Mouse (Mus musculus) neural tube, embryonic 11.5 days (tissue): ENCODE results near the gene Adgrl3. TPM values are rescaled to one million over a fixed set of nuclear protein-coding genes. Genes with fewer than 3 reads are reported as not detected.

Experiments
- ATAC-seq: fragments of 200-750 bp; cut with Nextera tagmentation; 2 replicates; pipeline ENCODE4 v1.8.0; 2017; ENCODE audit warnings: moderate number of reproducible peaks, mild to moderate bottlenecking, moderate TSS enrichment, moderate library complexity; ENCODE audit not compliant: insufficient read depth, low FRiP score, low TSS enrichment
- DNase-seq: peaks from one replicate; pipeline ENCODE4 v3.0.0-alpha.2; 2015; ENCODE audit warnings: low spot score
- H3K27ac ChIP-seq: fragments of 300-500 bp; sonication (generic); 2 replicates; pipeline ENCODE4 v1.5.1; 2014; ENCODE audit warnings: low read depth, mild to moderate bottlenecking, low read length
- H3K27me3 ChIP-seq: fragments of 300-500 bp; sonication (generic); 2 replicates; pipeline ENCODE4 v1.6.1; 2014; ENCODE audit warnings: mild to moderate bottlenecking, low read length, mixed read lengths; ENCODE audit not compliant: control insufficient read depth, insufficient read depth
- H3K36me3 ChIP-seq: fragments of 300-500 bp; sonication (generic); 2 replicates; pipeline ENCODE4 v1.6.1; 2014; ENCODE audit warnings: mild to moderate bottlenecking, low read length, moderate library complexity, mixed read lengths; ENCODE audit not compliant: control insufficient read depth, insufficient read depth
- H3K4me1 ChIP-seq: fragments of 300-500 bp; sonication (generic); 2 replicates; pipeline ENCODE4 v1.6.1; 2014; ENCODE audit warnings: low read length, mixed read lengths; ENCODE audit not compliant: control insufficient read depth, insufficient read depth
- H3K4me2 ChIP-seq: fragments of 300-500 bp; sonication (generic); 2 replicates; pipeline ENCODE4 v1.6.1; 2014; ENCODE audit warnings: low read depth, mild to moderate bottlenecking, moderate library complexity
- H3K4me3 ChIP-seq: fragments of 300-500 bp; sonication (generic); 2 replicates; pipeline ENCODE4 v1.5.1; 2014; ENCODE audit warnings: low read depth, low read length
- H3K9ac ChIP-seq: fragments of 300-500 bp; sonication (generic); 2 replicates; pipeline ENCODE4 v1.6.1; 2014; ENCODE audit warnings: mild to moderate bottlenecking, low read length
- H3K9me3 ChIP-seq: fragments of 300-500 bp; sonication (generic); 2 replicates; pipeline ENCODE4 v1.6.1; 2016; ENCODE audit warnings: low read length; ENCODE audit not compliant: control insufficient read depth
- WGBS: fragments of 180-500 bp; shearing (Covaris S2); extraction: QIAGEN DNeasy Blood & Tissue Kit; methylation state at CpG from one replicate; pipeline ENCODE4 v1.1.7; 2014; 5-methylcytosine and 5-hydroxymethylcytosine counted together
- polyA plus RNA-seq: library from polyadenylated mRNA; unstranded; fragments of >200 nt; fragmentation: Nextera tagmentation; extraction: Ambion mirVana; gene quantifications from 2 replicates; pipeline ENCODE4 v1.2.1, GENCODE M21; 2014

The Adgrl3 gene
- polyA plus RNA-seq, 1 experiment from 2014 or later: 25.0 TPM

- Histone ChIP-seq H3K27ac (no peak overlapping the region), H3K4me1 (no peaks in the 10 kb centered on the region), H3K27me3 (no peaks in the 10 kb centered on the region), H3K9ac (no peak overlapping the region), H3K4me2 (no peak overlapping the region), H3K4me3 (no peak overlapping the region), H3K9me3 (no peaks in the 10 kb centered on the region), H3K36me3 (no peaks in the 10 kb centered on the region)
- 62% methylated on average over 9 of the region's 9 CpGs for WGBS
- DNase-seq (no peak), ATAC-seq (no peak)
These were observed 325.6 kb downstream of the Adgrl3 start for GRCm38 (mm10) chr5:81345436-81346131.

GRCm38 (mm10) chr5:81347571-81347970, 327.6 kb downstream of the Adgrl3 start:
- Histone ChIP-seq H3K36me3 (no peaks in the 10 kb centered on the region), H3K4me2 (no peak overlapping the region), H3K9me3 (no peaks in the 10 kb centered on the region), H3K4me3 (no peak overlapping the region), H3K9ac (no peak overlapping the region), H3K27ac (no peak overlapping the region), H3K4me1 (no peaks in the 10 kb centered on the region), H3K27me3 (no peaks in the 10 kb centered on the region)
- ATAC-seq: no peak
- DNase-seq: no peak
- 51% methylated on average over 4 of the region's 4 CpGs for WGBS

DNA sequence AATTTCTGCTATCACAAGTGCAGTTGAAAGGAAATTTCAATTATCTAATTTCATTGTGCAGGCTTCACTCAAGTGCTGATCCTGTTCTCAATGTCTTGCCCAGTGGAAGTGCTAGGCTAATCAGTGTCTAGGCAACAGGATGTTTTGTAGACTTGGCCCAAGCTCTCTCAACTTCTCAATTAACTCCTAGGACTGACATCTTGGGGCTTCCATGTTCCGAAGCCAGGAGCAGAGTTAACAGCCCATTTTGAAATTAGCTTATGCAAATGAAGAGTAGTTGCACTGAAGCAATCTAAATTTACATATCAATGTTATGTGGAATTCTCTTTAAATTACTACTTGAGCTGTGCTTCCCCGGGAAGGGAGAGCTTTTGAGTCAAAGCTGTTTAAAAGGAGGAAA, 339.6 kb downstream of the Adgrl3 start:
- H3K4me1 ChIP-seq: no peaks in the 10 kb centered on the region
- H3K9me3 ChIP-seq: no peaks in the 10 kb centered on the region
- 31% methylated on average over 2 of the region's 2 CpGs for WGBS
- H3K27me3 ChIP-seq: no peaks in the 10 kb centered on the region
- H3K9ac ChIP-seq: no peak overlapping the region
- no peak overlapping the region for H3K4me3 ChIP-seq
- DNase-seq (no peak), ATAC-seq (peak; percentile 27; the same call in 1 of the 2 replicates)
- no peaks in the 10 kb centered on the region for H3K36me3 ChIP-seq
- no peak overlapping the region for H3K4me2 ChIP-seq
- no peak overlapping the region for H3K27ac ChIP-seq

GRCm38 (mm10) chr5:81364198-81364643, 344.3 kb downstream of the Adgrl3 start:
- WGBS: 79% methylated on average over 8 of the region's 8 CpGs
- Histone ChIP-seq H3K4me3 (no peak overlapping the region), H3K27me3 (no peaks in the 10 kb centered on the region), H3K4me2 (no peak overlapping the region), H3K9ac (no peak overlapping the region), H3K4me1 (no peaks in the 10 kb centered on the region), H3K36me3 (no peaks in the 10 kb centered on the region), H3K9me3 (no peaks in the 10 kb centered on the region), H3K27ac (no peak overlapping the region)
- no peak for ATAC-seq
- peak; percentile 14 for DNase-seq

DNA sequence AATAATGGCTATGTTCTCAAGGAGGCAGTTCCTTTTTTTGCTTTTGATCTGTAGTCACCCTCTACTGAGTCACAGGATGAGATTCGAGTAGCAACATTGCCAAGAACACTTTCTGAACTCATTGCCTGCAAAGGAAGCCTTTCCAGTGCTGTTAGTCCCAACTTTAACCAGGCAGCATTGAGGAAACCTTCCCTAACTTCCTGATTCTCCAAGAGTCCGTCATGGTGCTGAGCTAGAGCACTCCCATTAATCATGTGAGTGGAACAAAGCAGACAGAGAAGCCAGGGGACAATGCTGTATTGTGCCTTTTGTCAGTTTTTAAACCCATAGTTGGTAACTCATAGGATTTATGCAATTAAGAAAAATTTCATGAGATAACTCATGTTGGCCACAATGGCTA, 345.3 kb downstream of the Adgrl3 start:
- Histone ChIP-seq H3K36me3 (no peaks in the 10 kb centered on the region), H3K4me1 (no peaks in the 10 kb centered on the region), H3K27ac (no peak overlapping the region), H3K4me2 (no peak overlapping the region), H3K9ac (no peak overlapping the region), H3K9me3 (no peaks in the 10 kb centered on the region), H3K4me3 (no peak overlapping the region), H3K27me3 (no peaks in the 10 kb centered on the region)
- DNase-seq (no peak), ATAC-seq (no peak)
- 38% methylated on average over 2 of the region's 2 CpGs for WGBS

DNA sequence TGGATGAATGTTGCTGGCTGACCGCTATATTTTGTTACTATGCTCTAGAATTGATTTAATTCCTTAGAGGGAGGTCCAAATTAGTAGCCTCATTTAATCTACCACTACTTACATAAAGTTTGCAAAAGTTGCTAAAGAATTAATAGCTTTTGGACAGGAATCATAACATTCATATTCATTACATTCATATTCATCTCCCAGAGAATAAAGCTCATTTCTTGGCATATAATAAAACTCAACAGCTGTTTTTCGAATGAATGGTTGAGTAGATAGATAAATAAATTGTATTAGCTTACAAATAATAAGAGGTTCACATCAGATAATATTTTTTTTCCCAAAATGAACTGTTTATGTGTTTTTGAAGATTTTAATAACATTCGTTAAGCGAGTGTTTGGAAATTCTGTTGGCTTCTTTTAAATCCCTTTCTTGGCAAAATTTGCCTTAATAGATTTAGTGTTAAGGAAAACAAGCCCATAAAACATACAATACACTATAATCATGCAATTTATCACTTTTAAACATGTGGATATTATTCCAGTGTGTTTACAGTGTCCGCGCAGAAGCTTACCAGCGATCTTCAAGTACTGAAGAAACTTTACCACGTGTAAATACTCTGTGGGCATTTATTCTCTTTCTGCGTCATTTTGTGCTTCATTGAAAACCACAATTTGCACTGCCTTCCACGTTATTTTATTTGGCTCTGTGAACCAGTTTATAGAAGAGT, 350.4 kb downstream of the Adgrl3 start:
- no peak overlapping the region for H3K9ac ChIP-seq
- no peaks in the 10 kb centered on the region for H3K27me3 ChIP-seq
- no peak overlapping the region for H3K4me2 ChIP-seq
- H3K4me3 ChIP-seq: no peak overlapping the region
- no peaks in the 10 kb centered on the region for H3K4me1 ChIP-seq
- H3K27ac ChIP-seq: no peak overlapping the region
- no peak for DNase-seq
- ATAC-seq: no peak
- H3K36me3 ChIP-seq: no peaks in the 10 kb centered on the region
- WGBS: 88% methylated on average over 10 of the region's 10 CpGs
- no peaks in the 10 kb centered on the region for H3K9me3 ChIP-seq

DNA sequence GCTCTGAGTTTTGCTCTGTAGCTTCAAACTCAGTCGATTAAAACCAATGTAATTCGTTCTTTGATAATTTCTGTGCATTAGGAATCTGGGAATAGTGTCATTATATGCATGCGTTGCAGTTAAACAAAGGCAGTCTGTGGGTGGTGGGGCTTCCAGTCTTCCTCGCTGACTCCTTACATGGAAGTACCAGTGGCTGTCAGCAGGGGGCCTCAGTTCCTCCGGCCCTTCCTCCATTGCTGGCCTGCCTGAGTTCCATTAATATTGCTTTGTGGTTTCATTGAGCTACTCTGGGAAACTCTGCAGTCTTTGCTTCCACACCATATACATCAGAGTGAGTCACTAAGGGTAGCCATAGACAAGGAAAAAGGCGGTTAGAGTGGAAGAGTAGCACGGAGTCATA, 356.1 kb downstream of the Adgrl3 start:
- 89% methylated on average over 7 of the region's 7 CpGs for WGBS
- no peaks in the 10 kb centered on the region for H3K27me3 ChIP-seq
- H3K4me3 ChIP-seq: no peak overlapping the region
- H3K4me2 ChIP-seq: no peak overlapping the region
- ATAC-seq (no peak), DNase-seq (no peak)
- H3K9ac ChIP-seq: no peak overlapping the region
- H3K9me3 ChIP-seq: no peaks in the 10 kb centered on the region
- H3K4me1 ChIP-seq: no peaks in the 10 kb centered on the region
- H3K27ac ChIP-seq: no peak overlapping the region
- no peaks in the 10 kb centered on the region for H3K36me3 ChIP-seq

DNA sequence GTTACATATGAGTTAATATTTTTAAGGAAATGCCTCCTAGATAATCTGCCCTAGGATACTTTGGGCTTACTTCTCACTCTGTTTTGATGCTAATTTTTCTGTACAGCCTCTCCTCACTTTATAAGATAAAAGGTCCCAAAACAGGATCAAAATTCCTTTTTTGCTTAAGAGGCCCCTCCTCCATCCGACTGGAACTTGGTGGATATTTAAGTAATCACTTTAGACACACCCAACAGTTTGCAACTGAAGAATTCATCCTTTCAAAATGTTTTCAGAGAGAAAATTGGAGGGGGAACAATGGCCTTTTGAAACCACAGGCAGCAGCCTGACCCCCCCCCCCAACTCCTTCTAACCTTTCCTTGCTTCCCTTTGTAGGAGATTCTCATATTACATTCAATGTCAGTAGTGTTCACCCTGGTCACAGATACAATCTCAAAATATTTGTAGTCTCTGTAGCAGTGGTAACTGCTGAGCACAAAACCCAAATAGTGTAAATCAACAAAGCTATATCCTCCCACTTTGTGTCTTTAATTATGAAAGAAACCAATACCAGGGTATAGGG, 385.7 kb downstream of the Adgrl3 start:
- WGBS: 40% methylated on average over 1 of the region's 1 CpGs

GRCm38 (mm10) chr5:81417326-81417725, 397.4 kb downstream of the Adgrl3 start:
- Histone ChIP-seq H3K9me3 (no peaks in the 10 kb centered on the region), H3K27ac (no peak overlapping the region), H3K4me3 (no peak overlapping the region), H3K9ac (no peak overlapping the region), H3K4me2 (no peak overlapping the region), H3K27me3 (no peaks in the 10 kb centered on the region), H3K4me1 (no peaks in the 10 kb centered on the region), H3K36me3 (no peaks in the 10 kb centered on the region)
- no peak for DNase-seq
- 61% methylated on average over 3 of the region's 3 CpGs for WGBS
- no peak for ATAC-seq

More for the DNA sequence above, 385.7 kb downstream of the Adgrl3 start:
- Histone ChIP-seq H3K27ac (no peak overlapping the region), H3K9me3 (no peaks in the 10 kb centered on the region), H3K4me2 (no peak overlapping the region), H3K4me1 (no peaks in the 10 kb centered on the region), H3K27me3 (no peaks in the 10 kb centered on the region), H3K4me3 (no peak overlapping the region), H3K9ac (no peak overlapping the region), H3K36me3 (no peaks in the 10 kb centered on the region)
- DNase-seq (no peak), ATAC-seq (no peak)
